Mouse (Mus musculus) layer of hippocampus, adult 2 months (tissue): ENCODE data around the gene Pias1. TPM values are rescaled to one million over a fixed set of nuclear protein-coding genes. Genes with fewer than 3 reads are reported as not detected.
A peak's percentile ranks its signal among the peaks of the same experiment; 100 is the strongest.

Experiments used
- DNase-seq, 2 experiments: peaks; one replicate each; pipeline ENCODE4 v3.0.0; 2022; ENCODE audit warnings: low spot score in 2 of 2
- H3K27ac ChIP-seq: fragments of 200-600 bp; 2 replicates; pipeline ENCODE4 v1.8.1; 2022
- H3K4me3 ChIP-seq: fragments of 200-600 bp; 2 replicates; pipeline ENCODE4 v1.8.1; 2022; ENCODE audit warnings: mild to moderate bottlenecking
- CTCF ChIP-seq: fragments of 200-600 bp; conservative IDR thresholded peaks from 2 replicates; pipeline ENCODE4 v1.8.1; 2022; ENCODE audit warnings: antibody characterized with exemption, mild to moderate bottlenecking, moderate library complexity
- long read RNA-seq, 2 experiments: library from polyadenylated mRNA; stranded (forward); transcript quantifications; one replicate each; pipeline ENCODE4 v2.0.0; 2021; ENCODE audit warnings: borderline mapping rate in 2 of 2
- total RNA-seq, 2 experiments: library from RNA; stranded (reverse); gene quantifications; 2 replicates each; pipeline ENCODE4 v1.2.3; 2021

The Pias1 gene
- total RNA-seq, result 10 to 100 TPM; 67.4 to 71.8 TPM
- long read RNA-seq, experiment 1, full-length matches to known transcripts, result 19 of 39 reads
- long read RNA-seq, experiment 1, partial matches to known transcripts, result 6 of 39 reads
- long read RNA-seq, experiment 1, other reads (novel, unspliced or antisense), result 14 of 39 reads
- long read RNA-seq, experiment 2, full-length matches to known transcripts, result 40 of 66 reads
- long read RNA-seq, experiment 2, partial matches to known transcripts, result 10 of 66 reads
- long read RNA-seq, experiment 2, other reads (novel, unspliced or antisense), result 16 of 66 reads

GRCm38 (mm10) chr9:62987824-62988223 lies at the start of gene Pias1:
Pias1 (minus strand) TSS chr9:62987924.
- DNase-seq, result no peak
- Histone ChIP-seq H3K4me3 (no peak within 1 kb of the TSS), H3K27ac (no peak within 1 kb of the TSS)
- no peak for TF ChIP-seq CTCF

GRCm38 (mm10) chr9:63035431-63035830 lies 47.7 kb upstream of the Pias1 start:
- TF ChIP-seq CTCF, result no peak
- H3K27ac ChIP-seq, result no peak overlapping the region
- DNase-seq, result no peak
- H3K4me3 ChIP-seq, result no peak overlapping the region

GRCm38 (mm10) chr9:63031011-63031782 lies 43.5 kb upstream of the Pias1 start:
- no peak for TF ChIP-seq CTCF
- peak in 1 of 2 experiments; percentile 5 for DNase-seq
- no peak overlapping the region for H3K4me3 ChIP-seq
- no peak overlapping the region for H3K27ac ChIP-seq

- TF ChIP-seq CTCF, result no peak
- H3K27ac ChIP-seq, result no peak overlapping the region
- no peak overlapping the region for H3K4me3 ChIP-seq
- no peak for DNase-seq
Observed at GRCm38 (mm10) chr9:63022486-63022885, 34.8 kb upstream of the Pias1 start.

GRCm38 (mm10) chr9:63007371-63007770 lies 19.6 kb upstream of the Pias1 start:
- Histone ChIP-seq H3K4me3 (no peak overlapping the region), H3K27ac (no peak overlapping the region; the same call in 1 of the 2 replicates)
- DNase-seq, result no peak
- no peak for TF ChIP-seq CTCF

DNA sequence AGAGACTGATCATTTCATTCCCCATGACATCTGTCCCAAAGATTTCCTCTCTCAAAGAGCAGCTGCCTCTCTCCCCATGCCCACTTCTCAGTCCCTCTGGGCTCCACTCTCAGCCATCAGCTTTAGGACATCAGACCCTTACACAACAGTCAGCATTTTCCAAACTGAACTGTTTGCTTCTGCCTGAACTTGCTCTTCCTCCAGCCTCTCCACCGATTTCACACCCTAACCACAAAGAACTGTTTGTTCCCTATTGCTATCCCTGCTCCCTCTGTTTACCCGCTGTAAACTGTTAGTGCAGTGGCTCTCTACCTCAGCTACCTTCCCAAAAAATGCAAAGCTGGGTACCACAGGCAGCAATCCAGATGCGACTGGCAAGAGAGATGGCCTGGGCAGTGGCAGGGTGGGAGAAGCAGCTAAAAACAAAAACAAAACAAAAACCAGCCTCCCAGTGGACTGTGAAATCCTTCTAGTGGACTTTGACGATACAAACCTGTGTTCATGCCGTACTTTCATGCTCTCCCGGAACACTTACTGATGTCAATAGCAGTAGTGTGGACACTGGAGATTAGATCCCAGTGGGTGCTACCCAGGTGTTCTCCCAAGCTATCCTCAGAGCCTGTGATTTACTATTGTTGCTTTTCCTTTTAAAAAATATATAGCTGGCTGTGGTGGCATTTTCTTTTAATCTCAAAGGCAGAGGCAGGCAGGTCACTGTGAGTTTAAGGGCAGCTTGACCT lies 18.5 kb upstream of the Pias1 start:
- H3K4me3 ChIP-seq, result no peak overlapping the region
- no peak for DNase-seq
- no peak for TF ChIP-seq CTCF
- peak overlapping the region; percentile 83 for H3K27ac ChIP-seq

GRCm38 (mm10) chr9:62998561-62998960 lies 10.8 kb upstream of the Pias1 start:
- DNase-seq, result no peak
- H3K4me3 ChIP-seq, result no peak overlapping the region
- no peak overlapping the region for H3K27ac ChIP-seq
- TF ChIP-seq CTCF, result no peak

- no peak overlapping the region for H3K4me3 ChIP-seq
- DNase-seq, result no peak
- no peak overlapping the region for H3K27ac ChIP-seq
- no peak for TF ChIP-seq CTCF
Observed at GRCm38 (mm10) chr9:62997626-62998025, 9.9 kb upstream of the Pias1 start.

DNA sequence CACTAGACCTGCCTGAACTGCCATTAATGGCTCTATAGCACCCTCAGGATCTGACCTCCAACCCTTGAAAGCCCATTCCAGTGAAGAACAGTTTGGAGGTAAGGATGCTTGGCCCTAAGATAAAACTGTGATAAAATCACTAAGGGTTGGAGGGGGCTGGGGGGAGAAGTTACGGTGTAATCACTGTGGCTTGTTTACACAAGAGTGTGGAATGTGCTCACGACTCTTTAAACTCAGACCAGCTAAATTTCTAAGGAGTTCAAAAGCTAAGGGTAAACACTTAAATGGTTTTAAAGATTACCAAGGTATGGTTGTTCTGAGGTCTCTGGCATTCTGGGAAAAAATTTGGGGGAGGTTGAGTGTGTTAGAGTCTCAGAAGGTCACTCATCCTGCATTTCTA lies 7.5 kb upstream of the Pias1 start:
- no peak overlapping the region for H3K4me3 ChIP-seq
- no peak for TF ChIP-seq CTCF
- DNase-seq, result no peak
- H3K27ac ChIP-seq, result no peak overlapping the region

DNA sequence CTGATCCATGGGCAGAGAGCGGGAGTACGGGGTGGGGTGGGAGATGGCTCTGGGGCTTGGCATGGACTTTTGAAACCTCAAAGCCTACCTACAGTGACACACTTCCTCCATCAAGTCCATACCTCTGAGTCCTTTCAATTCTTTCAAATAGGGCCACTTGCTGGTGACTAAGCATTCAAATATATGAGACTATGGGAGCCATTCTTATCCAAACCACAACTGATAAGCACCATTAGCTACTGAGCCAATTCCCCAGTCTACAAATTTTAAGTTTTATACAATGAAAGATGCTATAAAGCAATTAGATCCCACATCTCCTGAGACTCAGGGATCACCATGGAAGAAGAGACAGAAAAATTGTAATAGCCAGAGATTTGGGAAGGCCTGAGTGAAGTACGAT lies 2.4 kb upstream of the Pias1 start:
- Histone ChIP-seq H3K27ac (no peak overlapping the region), H3K4me3 (no peak overlapping the region)
- no peak for TF ChIP-seq CTCF
- DNase-seq, result no peak

DNA sequence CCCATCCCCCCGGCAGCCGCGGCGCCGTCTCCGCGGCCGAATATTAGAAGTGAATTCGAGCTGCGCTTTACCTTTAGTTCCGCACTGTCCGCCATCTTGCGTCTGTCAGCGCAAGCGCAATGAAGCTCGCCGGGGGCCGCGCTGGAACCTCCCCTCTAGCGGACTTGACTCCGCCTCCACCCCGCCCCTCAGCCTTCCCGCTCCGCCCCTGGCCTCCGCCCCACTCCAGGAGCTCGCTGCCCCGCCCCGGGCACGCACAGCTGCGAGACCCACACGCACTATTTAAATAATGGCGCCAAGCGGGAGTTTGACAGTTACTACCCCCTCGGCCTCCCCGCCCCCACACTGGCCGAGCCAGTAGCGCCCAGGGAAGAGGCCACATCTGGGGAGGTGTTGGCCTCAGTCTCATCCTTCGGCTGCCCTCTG lies 6.9 kb downstream of the Pias1 start:
- peak; percentile 50 for TF ChIP-seq CTCF
- Histone ChIP-seq H3K4me3 (peak overlapping the region; percentile 100), H3K27ac (peak overlapping the region; percentile 97)
- DNase-seq, result peak; percentile 98 to 99

DNA sequence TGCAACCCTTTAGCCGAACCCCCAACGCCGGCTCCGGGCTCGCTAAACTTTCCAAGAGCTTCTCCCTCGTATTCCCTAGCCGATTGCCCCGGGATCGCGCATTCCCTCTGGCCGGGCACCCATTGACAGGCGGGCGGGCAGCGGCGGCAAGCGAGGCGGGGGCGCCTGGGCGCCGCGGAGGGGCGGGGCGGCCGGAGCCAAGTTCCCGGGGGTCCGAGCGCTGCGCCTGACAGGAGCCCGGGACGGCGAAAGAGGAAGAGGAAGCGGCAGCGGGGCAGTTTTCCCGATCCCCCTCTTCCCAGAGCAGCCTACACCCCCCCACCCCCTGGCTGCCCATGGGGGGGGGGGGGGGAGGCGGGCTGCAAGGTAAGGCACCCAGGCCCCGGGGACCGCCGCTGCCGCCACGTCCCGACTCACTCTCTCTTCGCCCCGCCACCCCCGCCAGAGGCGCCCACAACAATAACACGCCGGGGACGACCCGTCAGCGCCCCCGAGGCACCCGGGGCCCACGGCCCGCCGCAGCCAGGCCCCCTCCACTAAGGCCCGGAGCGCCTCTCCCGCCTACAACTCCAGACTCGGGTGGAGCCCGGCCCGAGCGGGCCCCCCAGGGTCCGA lies 7.5 kb downstream of the Pias1 start:
- Histone ChIP-seq H3K4me3 (peak overlapping the region; percentile 100), H3K27ac (peak overlapping the region; percentile 97)
- DNase-seq, result peak; percentile 21 to 26
- no peak for TF ChIP-seq CTCF
